Mouse (Mus musculus): Measurements from ENCODE around the gene Ddx41.

DNA sequence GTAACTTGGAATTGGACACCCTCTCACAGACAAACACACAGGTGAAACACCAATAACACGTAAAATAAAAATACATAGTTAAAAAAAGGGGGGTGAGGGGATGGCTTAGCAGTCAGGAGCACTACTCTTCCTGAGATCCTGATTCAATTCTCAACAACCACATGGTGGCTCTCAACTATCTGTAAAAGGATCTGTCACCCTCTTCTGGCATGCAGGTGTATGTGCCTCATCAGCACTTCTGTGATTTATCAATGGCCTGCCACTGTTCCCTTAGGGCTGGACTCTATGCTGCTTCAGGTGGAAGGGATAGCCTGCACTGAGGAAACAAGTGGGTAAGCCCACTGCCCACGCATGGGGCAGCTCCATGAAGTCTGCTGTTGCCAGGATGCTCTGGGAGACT, 4.5 kb upstream of the Ddx41 start:
- TF ChIP-seq POLR2A (IDR thresholded peaks at IDR 0.05; ENCODE audit: borderline replicate concordance, extremely low read depth, low read depth, low read length): no peak
- no peak for TF ChIP-seq CTCF (IDR thresholded peaks at IDR 0.05; ENCODE audit: insufficient read depth, low read length)

Data from lung, adult 2 months (tissue).